9 mouse cellular contexts compared by ENCODE assay signal in genomic region chr17:7925413-7926160, GRCm38 (mm10). TPM values are rescaled to one million over a fixed set of nuclear protein-coding genes. Genes with fewer than 3 reads are reported as not detected.
DNase-seq lines count a peak whose midpoint lies in the region; ATAC-seq and TF ChIP-seq lines count a peak whose summit lies in the region.
"Had no signal": no experiment of that assay in that cellular context is flagged by ENCODE, and none has a peak within 500 bp of the region (broad histone marks: within the 10 kb centered on the region; RNA-seq: fewer than 3 reads in every experiment).

TSS of gene Tagap (plus strand) at chr17:7926000.

- H3K27ac ChIP-seq in heart, embryonic 11.5 days (ENCODE audit: low read depth, low read length), result no peak within 1 kb of the TSS
- H3K27ac ChIP-seq in spleen, adult 2 months (ENCODE audit: insufficient read depth, low read length), result peak within 1 kb of the TSS; percentile 89
- H3K27ac ChIP-seq in midbrain, embryonic 15.5 days, result no peak within 1 kb of the TSS

- WGBS in heart, embryonic 11.5 days (ENCODE audit: insufficient replicate concordance), result 61% methylated on average over 13 of the region's 13 CpGs
- WGBS in spleen, adult 2 months, result 15% methylated on average over 13 of the region's 13 CpGs
- 72% methylated on average over 13 of the region's 13 CpGs for WGBS in midbrain, embryonic 15.5 days

- no peak within 1 kb of the TSS for H3K9ac ChIP-seq in heart, embryonic 11.5 days (ENCODE audit: low read depth, low read length)
- no peak within 1 kb of the TSS for H3K9ac ChIP-seq in midbrain, embryonic 15.5 days

- no peaks in the 10 kb centered on the region for H3K4me1 ChIP-seq in heart, embryonic 11.5 days (ENCODE audit: control insufficient read depth, insufficient read depth, low read length)
- peaks cover 2% of the 10 kb centered on the region; the same call in 1 of the 2 replicates for H3K4me1 ChIP-seq in spleen, adult 2 months (ENCODE audit: control insufficient read depth, insufficient read depth, insufficient read length)
- no peaks in the 10 kb centered on the region for H3K4me1 ChIP-seq in midbrain, embryonic 15.5 days

- ATAC-seq in heart, embryonic 11.5 days (replicated peaks; ENCODE audit: insufficient number of reproducible peaks, low FRiP score, low TSS enrichment), result no peak
- no peak for ATAC-seq in midbrain, embryonic 15.5 days (replicated peaks)

- TF ChIP-seq POLR2A in spleen, adult 2 months (IDR thresholded peaks at IDR 0.05; ENCODE audit: low read depth, low read length), result peak; percentile 89

- H3K4me2 ChIP-seq in heart, embryonic 11.5 days, result no peak within 1 kb of the TSS
- H3K4me2 ChIP-seq in midbrain, embryonic 15.5 days, result no peak within 1 kb of the TSS

- DNase-seq in heart, adult 11 months, result peak; percentile 96
- DNase-seq in ES-CJ7 (ENCODE audit: low read depth, low spot score) (peak; percentile 0), adipocyte (ENCODE audit: low spot score) (no peak)
- peak; percentile 50 to 56 for DNase-seq in lung, adult 18-20 months
- peak; percentile 78 to 83 for DNase-seq in spleen, adult 2 months (ENCODE audit: low read depth in 1 of 2, low spot score in 2 of 2)
- no peak for DNase-seq in gastrocnemius, postnatal 14 days
- DNase-seq: cerebellum, adult 8-10 months had no signal

- H3K27me3 ChIP-seq in heart, embryonic 11.5 days (ENCODE audit: control insufficient read depth, insufficient read depth, low read length), result peaks cover 12% of the 10 kb centered on the region
- no peaks in the 10 kb centered on the region for H3K27me3 ChIP-seq in spleen, adult 2 months (ENCODE audit: control insufficient read depth, insufficient read depth, low read length)
- no peaks in the 10 kb centered on the region for H3K27me3 ChIP-seq in midbrain, embryonic 15.5 days (replicated peaks)

- H3K9me3 ChIP-seq in heart, embryonic 11.5 days (replicated peaks; ENCODE audit: control insufficient read depth, low read length), result no peaks in the 10 kb centered on the region
- no peaks in the 10 kb centered on the region for H3K9me3 ChIP-seq in midbrain, embryonic 15.5 days

- intact Hi-C loops in gastrocnemius, postnatal 14 days (cut with DNase I; ENCODE audit: low total_unique reads), result loop anchor here (5.0 kb wide), 1 partner anchor 58 kb away; no protein-coding TSS in a partner anchor

- no peak for TF ChIP-seq CTCF in spleen, adult 2 months (IDR thresholded peaks at IDR 0.05; ENCODE audit: extremely low read depth, insufficient read depth, insufficient read length, insufficient replicate concordance)

- no peak within 1 kb of the TSS for H3K4me3 ChIP-seq in heart, embryonic 11.5 days (ENCODE audit: low read depth, low read length)
- H3K4me3 ChIP-seq in spleen, adult 2 months (ENCODE audit: extremely low read depth, insufficient read depth, insufficient read length), result peak within 1 kb of the TSS; percentile 65
- no peak within 1 kb of the TSS for H3K4me3 ChIP-seq in midbrain, embryonic 15.5 days

- H3K36me3 ChIP-seq in heart, embryonic 11.5 days (ENCODE audit: control insufficient read depth, insufficient read depth, low read length), result no peaks in the 10 kb centered on the region
- peaks cover 21% of the 10 kb centered on the region for H3K36me3 ChIP-seq in spleen, adult 2 months (ENCODE audit: control insufficient read depth, insufficient read depth, low read length)
- no peaks in the 10 kb centered on the region for H3K36me3 ChIP-seq in midbrain, embryonic 15.5 days (replicated peaks)

RNA-seq across cellular contexts. Expression of gene Tagap, which starts in this region (rescaled TPM):
- 0.09 and 0.24 TPM in 2 replicates for polyA plus RNA-seq in heart, embryonic 11.5 days (2014; fragmentation: Nextera tagmentation; extraction: Ambion mirVana)
- polyA plus RNA-seq in spleen, adult 2 months (2012; rRNA removed), result 14.6 and 16.8 TPM in 2 replicates
- total RNA-seq in gastrocnemius, postnatal 14 days (2021), result 1 to 10 TPM; 1.4 TPM
- polyA plus RNA-seq in midbrain, embryonic 15.5 days (2015; fragmentation: Nextera tagmentation; extraction: Ambion mirVana), result 0.51 and 0.89 TPM in 2 replicates

Comparison
In these comparisons a context has a peak if more than half of its experiments do, and no peak if none do; other contexts are left out.
1. DNase-seq: peak in heart, adult 11 months (single experiment), ES-CJ7 (single experiment), lung, adult 18-20 months (2 of 2) and spleen, adult 2 months (2 of 2); none in adipocyte (single experiment) and gastrocnemius, postnatal 14 days (single experiment).